Mouse (Mus musculus): Measurements from ENCODE around the gene Nradd. TPM values are rescaled to one million over a fixed set of nuclear protein-coding genes. Genes with fewer than 3 reads are reported as not detected.

The Nradd gene
- total RNA-seq (2021): 1 to 10 TPM; 1.3 TPM

GRCm38 (mm10) chr9:110624361-110625166 is at the start of gene Nradd:
TSS of gene Nradd (minus strand) at chr9:110624452.
- peak; percentile 84 to 91 for DNase-seq (ENCODE audit: low spot score in 2 of 2)
- intact Hi-C loops (cut with DNase I): no loop called here

DNA sequence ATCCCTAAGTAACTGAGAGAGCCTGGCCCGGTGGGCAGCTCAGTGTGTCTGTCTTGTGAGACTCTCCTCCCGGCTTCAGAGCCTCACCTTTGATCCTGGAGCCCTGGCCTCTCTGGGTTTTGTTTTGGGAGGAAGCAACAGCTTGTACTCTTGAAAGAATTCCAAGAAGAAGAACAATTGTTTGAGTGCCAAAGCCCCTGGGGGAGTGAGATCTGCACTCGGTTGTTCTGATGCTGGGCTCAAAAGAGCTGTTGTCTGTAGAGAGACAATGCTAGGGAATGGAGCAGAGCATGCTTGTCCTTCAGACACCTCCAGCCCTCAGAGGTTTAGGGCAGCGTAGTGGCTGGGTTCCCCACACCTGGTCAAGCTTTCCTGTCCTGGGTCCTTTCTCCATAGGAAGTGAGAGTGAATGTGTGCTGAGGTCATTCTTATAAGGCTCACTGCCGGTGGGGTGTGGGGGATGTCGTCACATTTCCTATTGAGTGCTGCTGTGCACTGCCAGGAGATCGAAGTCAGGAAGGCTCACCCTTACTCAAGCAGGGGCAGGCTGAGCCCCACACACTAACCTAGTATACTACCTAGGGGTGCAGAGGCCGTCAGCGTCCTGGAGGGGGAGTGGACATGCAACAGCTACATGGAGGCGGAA is 49.0 kb upstream of the Nradd start:
- DNase-seq (ENCODE audit: low spot score in 2 of 2): no peak
- intact Hi-C loops (cut with DNase I): loop anchor here (1.0 kb wide), 1 partner anchor 36 kb away; no protein-coding TSS in a partner anchor

- intact Hi-C loops (cut with DNase I): loop anchor here (1.0 kb wide), 1 partner anchor 37 kb away; no protein-coding TSS in a partner anchor
- no peak for DNase-seq (ENCODE audit: low spot score in 2 of 2)
These were observed 48.3 kb upstream of the Nradd start for GRCm38 (mm10) chr9:110672462-110673106.

DNA sequence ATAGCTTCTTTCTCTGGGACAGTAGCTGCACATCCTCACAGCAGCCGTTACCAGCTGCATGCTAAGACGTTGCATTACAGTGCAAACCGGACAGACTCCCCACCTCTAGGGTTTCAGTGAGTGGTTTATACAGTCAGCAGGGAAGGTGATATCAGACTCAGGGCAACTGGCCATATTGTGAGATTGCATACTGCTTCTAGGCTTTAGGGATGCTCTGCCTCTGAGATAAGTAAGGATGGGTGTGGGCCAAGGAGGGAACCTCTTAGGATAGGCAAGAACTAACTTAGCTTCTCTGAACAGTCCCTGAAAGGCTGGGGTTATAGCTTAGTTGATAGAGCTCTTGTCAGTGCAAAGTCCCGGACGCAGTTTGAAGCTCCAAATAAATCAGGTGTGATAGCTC is 45.5 kb upstream of the Nradd start:
- DNase-seq (ENCODE audit: low spot score in 2 of 2): no peak
- intact Hi-C loops (cut with DNase I): no loop called here

DNA sequence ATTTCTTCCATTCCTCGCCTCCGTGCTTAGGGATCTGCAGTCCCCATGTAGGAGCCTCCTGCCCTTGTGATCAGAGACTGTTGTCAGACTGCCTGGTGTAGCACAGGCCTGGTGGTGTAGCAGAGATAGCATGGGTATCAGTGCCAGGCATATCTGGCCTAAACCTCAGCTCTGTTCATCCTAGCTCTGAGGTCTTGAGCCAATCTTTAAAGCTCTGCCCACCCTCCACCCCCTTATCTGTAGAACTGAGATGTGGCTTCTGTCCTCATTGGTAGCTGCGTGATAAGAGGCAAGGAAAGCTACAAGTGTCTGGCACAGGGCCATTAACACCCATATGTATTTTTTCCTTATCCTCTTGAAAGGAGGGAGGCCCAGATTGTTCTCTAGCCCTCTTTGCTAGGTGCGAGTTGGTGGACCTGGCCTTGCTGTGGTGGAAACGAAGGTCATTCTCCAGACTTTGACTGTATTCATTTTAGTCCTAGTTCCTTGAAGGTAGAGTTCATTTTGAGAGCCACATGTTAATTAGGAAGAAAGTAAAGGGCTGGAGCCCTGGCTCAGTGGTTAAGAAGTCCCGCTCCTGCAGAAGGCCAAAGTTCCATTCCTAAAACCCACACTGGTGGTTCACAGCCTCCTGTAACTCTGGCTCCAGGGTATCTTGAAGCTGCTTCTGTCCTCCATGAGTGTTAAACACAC is 44.5 kb upstream of the Nradd start:
- no peak for DNase-seq (ENCODE audit: low spot score in 2 of 2)
- intact Hi-C loops (cut with DNase I): no loop called here

GRCm38 (mm10) chr9:110667219-110667836 is 43.1 kb upstream of the Nradd start:
- DNase-seq (ENCODE audit: low spot score in 2 of 2): no peak
- intact Hi-C loops (cut with DNase I): no loop called here

- intact Hi-C loops (cut with DNase I): no loop called here
- DNase-seq (ENCODE audit: low spot score in 2 of 2): no peak
These were observed 42.1 kb upstream of the Nradd start for GRCm38 (mm10) chr9:110666374-110666773.

- intact Hi-C loops (cut with DNase I): no loop called here
- no peak for DNase-seq (ENCODE audit: low spot score in 2 of 2)
These were observed 41.7 kb upstream of the Nradd start for GRCm38 (mm10) chr9:110665912-110666311.

- intact Hi-C loops (cut with DNase I): no loop called here
- no peak for DNase-seq (ENCODE audit: low spot score in 2 of 2)
These were observed 38.6 kb upstream of the Nradd start for GRCm38 (mm10) chr9:110662844-110663243.

DNA sequence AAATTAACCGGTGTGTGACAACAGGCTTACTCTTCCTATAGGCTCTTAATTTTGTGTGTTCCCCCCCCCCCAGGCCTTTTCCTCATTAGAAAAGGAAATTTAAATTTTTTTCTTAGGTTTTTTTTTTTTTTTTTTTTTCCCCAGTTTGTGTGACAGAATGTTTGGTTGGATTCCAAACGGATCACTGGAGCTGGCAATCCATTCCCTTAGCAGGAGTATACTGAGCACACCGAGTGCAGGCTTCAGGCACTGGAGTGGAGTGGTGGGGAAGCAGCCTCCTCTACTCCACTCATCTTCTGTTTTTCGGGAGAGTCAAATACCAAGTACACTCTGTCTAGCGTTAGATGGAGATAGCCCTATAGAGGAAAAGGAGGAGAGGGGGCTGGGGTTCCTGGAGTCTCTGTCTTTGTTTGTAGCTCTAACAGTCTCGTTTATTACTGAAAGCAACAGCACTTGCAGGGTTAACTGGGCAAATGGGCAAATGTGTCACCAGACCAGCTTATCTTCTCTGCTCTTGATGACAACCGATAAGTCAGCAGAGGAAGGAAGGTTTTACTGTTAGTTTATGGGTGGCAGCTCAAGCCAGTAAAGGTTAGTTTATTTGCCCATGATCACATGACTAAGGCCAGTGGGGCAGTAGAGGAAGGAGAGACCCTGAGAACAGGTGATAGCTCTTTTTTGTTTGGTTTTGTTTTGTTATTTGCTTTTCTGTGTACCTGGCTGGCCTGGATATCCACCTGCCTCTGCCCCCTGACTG is 36.8 kb upstream of the Nradd start:
- DNase-seq (ENCODE audit: low spot score in 2 of 2): no peak
- intact Hi-C loops (cut with DNase I): no loop called here

DNA sequence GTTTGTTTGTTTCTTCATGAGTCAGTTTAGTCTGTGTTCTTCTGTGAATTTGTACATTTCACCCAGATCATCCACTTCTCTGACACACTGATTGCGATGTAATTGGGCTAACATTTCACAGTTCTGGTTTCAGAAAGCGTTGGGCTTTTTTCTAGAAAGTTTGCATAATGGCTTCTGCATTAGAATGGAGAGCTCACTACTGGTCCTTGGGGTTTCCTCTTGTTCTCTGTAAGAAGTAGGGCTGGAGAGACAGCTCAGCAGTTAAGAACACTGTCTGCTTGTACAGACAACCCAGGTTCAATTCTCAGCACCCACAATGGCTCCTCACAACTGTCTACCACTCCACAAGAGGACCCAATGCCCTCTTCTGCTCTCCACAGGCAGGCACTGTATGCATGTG is 36.0 kb upstream of the Nradd start:
- no peak for DNase-seq (ENCODE audit: low spot score in 2 of 2)
- intact Hi-C loops (cut with DNase I): no loop called here

GRCm38 (mm10) chr9:110659521-110659920 is 35.3 kb upstream of the Nradd start:
- DNase-seq (ENCODE audit: low spot score in 2 of 2): no peak
- intact Hi-C loops (cut with DNase I): no loop called here

DNA sequence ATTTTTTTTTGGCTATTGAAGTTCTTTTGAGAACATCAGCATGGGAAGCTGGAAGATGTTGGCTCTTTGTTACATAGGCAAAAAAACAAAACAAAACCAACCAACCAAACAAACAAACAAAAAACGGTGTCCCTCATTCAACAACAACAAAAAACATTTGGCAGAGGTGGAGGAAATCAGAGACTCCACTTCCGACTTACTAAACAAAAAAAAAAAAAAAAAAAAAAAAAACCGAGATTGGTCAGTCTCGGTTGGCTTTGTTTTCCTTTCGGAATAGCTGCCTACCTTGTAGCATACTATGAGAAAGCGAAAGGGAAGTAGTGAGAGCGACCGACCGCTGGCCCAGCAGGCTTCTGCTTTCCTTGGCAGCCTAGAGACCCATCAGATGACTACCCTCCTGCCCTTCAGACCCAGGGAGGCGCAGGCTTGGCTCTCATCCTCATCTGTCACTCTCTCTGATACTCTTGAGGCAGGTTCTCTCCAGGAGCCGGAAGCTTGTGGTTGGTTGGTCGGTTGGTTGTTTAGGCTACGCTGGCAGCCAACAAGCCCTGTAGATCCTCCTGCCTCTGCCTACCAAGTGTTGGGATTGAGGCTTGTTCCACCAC is 33.3 kb upstream of the Nradd start:
- DNase-seq (ENCODE audit: low spot score in 2 of 2): no peak
- intact Hi-C loops (cut with DNase I): no loop called here

DNA sequence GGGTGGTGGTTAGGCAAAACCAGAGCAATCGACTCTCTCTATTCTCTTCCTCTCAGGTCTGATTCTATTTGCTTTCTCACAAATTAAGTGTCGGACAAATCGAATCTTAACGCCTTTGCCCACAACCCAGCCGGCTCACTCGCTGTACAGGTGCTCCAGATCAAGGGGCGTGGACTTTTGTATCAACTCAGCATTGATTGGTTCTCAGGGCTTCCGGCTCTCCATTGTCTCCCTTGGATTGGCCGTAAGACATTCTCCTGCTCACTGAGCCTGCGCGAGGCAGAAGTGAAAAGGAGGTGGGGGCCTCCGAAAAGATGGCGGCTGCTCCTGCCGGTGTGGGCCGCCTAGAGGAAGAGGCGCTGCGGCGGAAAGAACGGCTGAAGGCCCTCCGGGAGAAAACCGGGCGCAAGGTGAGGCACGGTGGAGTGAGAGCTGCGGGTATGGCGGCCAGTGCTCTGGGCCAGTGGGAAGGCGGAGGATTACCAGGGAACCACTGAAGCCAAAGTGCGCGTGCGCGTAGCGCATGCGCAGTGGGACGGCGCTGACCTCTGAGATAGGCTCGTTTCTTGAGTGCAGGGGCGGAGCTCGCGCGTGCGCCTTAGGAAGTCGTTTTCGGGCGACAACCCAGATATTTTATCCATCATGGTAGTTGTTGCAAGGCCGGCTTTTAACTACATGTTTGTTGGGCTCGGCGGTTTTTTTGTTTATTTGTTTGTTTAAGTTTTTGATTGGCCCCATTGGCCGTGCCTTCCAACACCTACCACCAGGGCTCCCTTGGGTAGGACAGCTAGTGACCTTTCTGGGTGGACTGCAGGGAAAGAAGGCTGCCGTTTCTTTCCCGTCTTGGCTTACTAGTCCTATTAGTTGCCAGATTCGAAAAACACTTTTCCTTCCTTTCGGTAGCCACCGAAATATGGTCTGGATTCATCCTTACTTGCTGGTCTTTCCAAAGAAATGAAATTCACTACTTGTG is 32.3 kb upstream of the Nradd start, which contains the start of gene Ccdc12:
TSS of gene Ccdc12 (plus strand) at position 255 of the 973 bp plus-strand sequence.
- DNase-seq (ENCODE audit: low spot score in 2 of 2): peak; percentile 96 to 98
- intact Hi-C loops (cut with DNase I): no loop called here

- DNase-seq (ENCODE audit: low spot score in 2 of 2): no peak
- intact Hi-C loops (cut with DNase I): no loop called here
These were observed 31.4 kb upstream of the Nradd start for GRCm38 (mm10) chr9:110655651-110656007.

GRCm38 (mm10) chr9:110654726-110655650 is 30.7 kb upstream of the Nradd start:
- DNase-seq (ENCODE audit: low spot score in 2 of 2): no peak
- intact Hi-C loops (cut with DNase I): no loop called here

Data from left cerebral cortex, postnatal 25 days (tissue).